Mouse (Mus musculus) gonadal fat pad, adult 2 months (tissue): Measurements from ENCODE around the gene Palm2. TPM values are rescaled to one million over a fixed set of nuclear protein-coding genes. Genes with fewer than 3 reads are reported as not detected.

ENCODE experiments used
- DNase-seq: peaks from one replicate; pipeline ENCODE4 v3.0.0-alpha.2; 2012; ENCODE audit warnings: low read depth
- polyA plus RNA-seq: library from polyadenylated mRNA; depleted of rRNA; stranded (reverse); fragments of >200 nt; gene quantifications from 2 replicates; pipeline ENCODE4 v1.2.3, GENCODE M21; 2012; rRNA removed

Gene Palm2
- polyA plus RNA-seq, 1 experiment: 0.45 TPM

GRCm38 (mm10) chr4:57755085-57755484, 321.0 kb downstream of the Palm2 start:
- DNase-seq: no peak

- DNase-seq: no peak
These were observed 323.9 kb downstream of the Palm2 start for GRCm38 (mm10) chr4:57757997-57758396.

Other genes starting within 250 kb of the Palm2 start
- gene Ptpn3, start 132.4 kb upstream of the Palm2 start, polyA plus RNA-seq: 17.4 and 19.8 TPM in 2 replicates
- 2.6 and 3.7 TPM in 2 replicates for gene Pakap, start 133.9 kb downstream of the Palm2 start, polyA plus RNA-seq